In the genomic region with DNA sequence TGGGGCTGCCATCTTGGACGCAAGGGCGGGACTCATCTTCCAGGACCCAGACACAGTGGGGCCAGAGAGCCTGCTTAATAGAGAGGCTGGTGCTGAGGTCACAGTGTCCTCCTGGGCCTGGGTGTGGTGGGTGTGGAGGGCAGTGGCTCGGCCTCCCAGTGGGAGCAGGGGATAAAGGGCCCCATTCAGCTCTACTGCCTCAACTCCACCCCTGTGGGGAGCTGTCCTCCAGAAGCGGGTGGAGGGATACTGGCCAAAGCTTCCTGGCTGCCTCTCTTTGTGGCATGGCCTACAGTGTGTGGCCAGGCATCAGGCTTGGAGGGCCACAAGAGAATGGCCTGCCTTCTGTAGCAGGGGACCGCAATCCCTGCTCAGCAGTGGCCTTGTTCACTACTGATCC, we compare ENCODE assay signal across 14 mouse cellular contexts.
DNase-seq lines count a peak whose midpoint lies in the region; ATAC-seq and TF ChIP-seq lines count a peak whose summit lies in the region.
"Had no signal": no experiment of that assay in that cellular context is flagged by ENCODE, and none has a peak within 500 bp of the region (broad histone marks: within the 10 kb centered on the region; RNA-seq: fewer than 3 reads in every experiment).

No protein-coding gene starts in this region.

- peak; percentile 93 for ATAC-seq in heart, embryonic 11.5 days (replicated peaks; ENCODE audit: insufficient number of reproducible peaks, low FRiP score, low TSS enrichment)
- 0 out of 2 replicates have a peak, but pooled peaks have one; percentile 31 for ATAC-seq in embryonic facial prominence, embryonic 11.5 days (replicated peaks; ENCODE audit: insufficient number of reproducible peaks, low FRiP score, low TSS enrichment, low read depth)
- ATAC-seq in liver, embryonic 13.5 days (ENCODE audit: low read depth): peak; percentile 99
- ATAC-seq: CD4-positive, CD25-positive, alpha-beta regulatory T cell, adult 4 months; forebrain, embryonic 16.5 days; midbrain, embryonic 13.5 days had no signal

- H3K9me3 ChIP-seq in heart, embryonic 11.5 days (replicated peaks; ENCODE audit: control insufficient read depth, low read length): no peaks in the 10 kb centered on the region
- no peaks in the 10 kb centered on the region for H3K9me3 ChIP-seq in ES-Bruce4 (replicated peaks; ENCODE audit: control insufficient read depth, insufficient read depth, low read length, poor library complexity, severe bottlenecking)
- H3K9me3 ChIP-seq in embryonic facial prominence, embryonic 11.5 days (replicated peaks; ENCODE audit: control insufficient read depth, low read length): no peaks in the 10 kb centered on the region
- no peaks in the 10 kb centered on the region for H3K9me3 ChIP-seq in liver, embryonic 13.5 days (replicated peaks)
- H3K9me3 ChIP-seq: limb, embryonic 12.5 days; midbrain, embryonic 13.5 days had no signal

- DNase-seq in heart, postnatal 36 days: no peak
- no peak for DNase-seq in embryonic facial prominence, embryonic 11.5 days (ENCODE audit: low spot score)
- peak; percentile 83 for DNase-seq in liver, embryonic 13.5 days
- no peak for DNase-seq in adrenal gland, adult 2 months
- DNase-seq in natural killer cell, adult 2 months (ENCODE audit: low spot score in 2 of 2): no peak
- DNase-seq in cerebellum, adult 8-10 months: no peak
- DNase-seq: adrenal gland, postnatal 10 days; kidney, postnatal 25 days had no signal

- no peak overlapping the region for H3K9ac ChIP-seq in heart, embryonic 11.5 days (ENCODE audit: low read depth, low read length)
- H3K9ac ChIP-seq in ES-Bruce4 (ENCODE audit: low read depth, poor library complexity, severe bottlenecking): no peak overlapping the region
- no peak overlapping the region for H3K9ac ChIP-seq in embryonic facial prominence, embryonic 11.5 days (replicated peaks; ENCODE audit: low read length)
- peak overlapping the region; percentile 75 for H3K9ac ChIP-seq in liver, embryonic 13.5 days
- H3K9ac ChIP-seq: limb, embryonic 12.5 days; midbrain, embryonic 13.5 days had no signal

- H3K27ac ChIP-seq in heart, embryonic 11.5 days (ENCODE audit: low read depth, low read length): peak overlapping the region; percentile 57
- H3K27ac ChIP-seq in ES-Bruce4 (ENCODE audit: insufficient read depth, low read length): peak overlapping the region; percentile 74
- H3K27ac ChIP-seq in embryonic facial prominence, embryonic 11.5 days (replicated peaks; ENCODE audit: low read depth, low read length): no peak overlapping the region
- H3K27ac ChIP-seq in liver, embryonic 13.5 days: peak overlapping the region; percentile 95
- H3K27ac ChIP-seq: limb, embryonic 12.5 days; midbrain, embryonic 13.5 days had no signal

- intact Hi-C loops in heart, postnatal 36 days (cut with DNase I): no loop called here

- no peaks in the 10 kb centered on the region for H3K27me3 ChIP-seq in heart, embryonic 11.5 days (ENCODE audit: control insufficient read depth, insufficient read depth, low read length)
- H3K27me3 ChIP-seq in ES-Bruce4 (ENCODE audit: control insufficient read depth, insufficient read depth, low read length, poor library complexity, severe bottlenecking): no peaks in the 10 kb centered on the region
- H3K27me3 ChIP-seq in embryonic facial prominence, embryonic 11.5 days (ENCODE audit: control insufficient read depth, insufficient read depth, low read length): no peaks in the 10 kb centered on the region
- H3K27me3 ChIP-seq in liver, embryonic 13.5 days: no peaks in the 10 kb centered on the region
- H3K27me3 ChIP-seq: limb, embryonic 12.5 days; midbrain, embryonic 13.5 days had no signal

- no peak overlapping the region for H3K4me3 ChIP-seq in heart, embryonic 11.5 days (ENCODE audit: low read depth, low read length)
- H3K4me3 ChIP-seq in ES-Bruce4 (ENCODE audit: low read depth, low read length): no peak overlapping the region
- no peak overlapping the region for H3K4me3 ChIP-seq in embryonic facial prominence, embryonic 11.5 days (ENCODE audit: low read depth, low read length)
- peak overlapping the region; percentile 38 for H3K4me3 ChIP-seq in liver, embryonic 13.5 days (replicated peaks)
- H3K4me3 ChIP-seq: limb, embryonic 12.5 days; midbrain, embryonic 13.5 days had no signal

- TF ChIP-seq CTCF in ES-Bruce4 (IDR thresholded peaks at IDR 0.05; ENCODE audit: low read depth, low read length): no peak

- no peak for TF ChIP-seq POLR2A in ES-Bruce4 (IDR thresholded peaks at IDR 0.05; ENCODE audit: insufficient read depth, low read length)

- H3K4me1 ChIP-seq in heart, embryonic 11.5 days (ENCODE audit: control insufficient read depth, insufficient read depth, low read length): peaks cover 6% of the 10 kb centered on the region
- peaks cover 2% of the 10 kb centered on the region for H3K4me1 ChIP-seq in ES-Bruce4 (ENCODE audit: control insufficient read depth, insufficient read depth, low read length)
- H3K4me1 ChIP-seq in embryonic facial prominence, embryonic 11.5 days (ENCODE audit: control insufficient read depth, insufficient read depth, low read length): no peaks in the 10 kb centered on the region
- H3K4me1 ChIP-seq in liver, embryonic 13.5 days (replicated peaks): peaks cover 75% of the 10 kb centered on the region
- H3K4me1 ChIP-seq: midbrain, embryonic 13.5 days had no signal

- H3K36me3 ChIP-seq in heart, embryonic 11.5 days (ENCODE audit: control insufficient read depth, insufficient read depth, low read length): no peaks in the 10 kb centered on the region
- H3K36me3 ChIP-seq in ES-Bruce4 (ENCODE audit: control insufficient read depth, insufficient read depth, low read length, poor library complexity, severe bottlenecking): no peaks in the 10 kb centered on the region
- H3K36me3 ChIP-seq in embryonic facial prominence, embryonic 11.5 days (replicated peaks; ENCODE audit: control insufficient read depth, insufficient read depth, low read depth, low read length): no peaks in the 10 kb centered on the region
- no peaks in the 10 kb centered on the region for H3K36me3 ChIP-seq in liver, embryonic 13.5 days
- H3K36me3 ChIP-seq: limb, embryonic 12.5 days; midbrain, embryonic 13.5 days had no signal

- 58% methylated on average over 5 of the region's 5 CpGs for WGBS in heart, embryonic 11.5 days (ENCODE audit: insufficient replicate concordance)
- 67% methylated on average over 5 of the region's 5 CpGs for WGBS in embryonic facial prominence, embryonic 11.5 days
- WGBS in liver, embryonic 13.5 days (ENCODE audit: insufficient replicate concordance): 57% methylated on average over 5 of the region's 5 CpGs

- peak overlapping the region; percentile 27; the same call in 1 of the 2 replicates for H3K4me2 ChIP-seq in heart, embryonic 11.5 days
- no peak overlapping the region for H3K4me2 ChIP-seq in embryonic facial prominence, embryonic 11.5 days (ENCODE audit: low read depth, low read length)
- H3K4me2 ChIP-seq in liver, embryonic 13.5 days: peak overlapping the region; percentile 71
- H3K4me2 ChIP-seq: limb, embryonic 12.5 days; midbrain, embryonic 13.5 days had no signal

- TF ChIP-seq EP300 in ES-Bruce4 (IDR thresholded peaks at IDR 0.05; ENCODE audit: insufficient read depth, low read depth, low read length): peak; percentile 51; the same call in 1 of the 2 replicates

Comparison
In these comparisons a context has a peak if more than half of its experiments do, and no peak if none do; other contexts are left out.
1. ATAC-seq: peak in every context shown above with its lines; median percentile 99 in liver, embryonic 13.5 days; 93 in heart, embryonic 11.5 days; 31 in embryonic facial prominence, embryonic 11.5 days.